Mouse (Mus musculus) small intestine, adult 2 months (tissue): ENCODE measurements at regions not wholly inside any gene's neighbourhood (a gene's known extent, or its start where the extent isn't known, plus 50 kb on each side); places are given as distances from the start of the nearest gene placed in this dataset.

Source experiments
- CTCF ChIP-seq: fragments of 200-500 bp; IDR thresholded peaks from 2 replicates; pipeline ENCODE4 v1.5.1; 2012; ENCODE audit warnings: low read depth, mild to moderate bottlenecking, control low read depth, inconsistent platforms, low read length, moderate library complexity, mixed read lengths; ENCODE audit not compliant: insufficient replicate concordance, insufficient read length; ENCODE audit errors: extremely low read depth
- POLR2A ChIP-seq: fragments of 200-500 bp; IDR thresholded peaks from 2 replicates; pipeline ENCODE4 v1.6.1; 2012; ENCODE audit warnings: low read depth, mild to moderate bottlenecking, control low read depth, inconsistent platforms, low read length, moderate library complexity

DNA sequence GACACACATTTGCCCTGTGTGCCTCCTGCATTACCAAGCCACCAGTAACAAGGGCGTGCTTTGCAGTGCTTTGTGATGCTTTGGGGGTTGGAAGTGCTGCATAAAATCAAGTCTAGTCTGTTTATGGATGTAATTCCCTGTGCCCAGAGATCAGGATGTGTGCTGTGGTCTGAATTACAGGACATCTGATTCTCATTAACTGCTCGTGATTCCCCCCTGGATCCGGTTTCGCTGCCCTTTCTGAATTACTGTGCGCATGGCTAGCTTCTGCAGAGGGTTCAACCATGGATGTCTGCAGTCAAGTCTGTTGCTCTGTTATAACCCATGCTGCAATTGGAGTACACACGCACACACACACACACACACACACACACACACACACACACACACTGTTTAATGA, 52.5 kb upstream of the Magi1 start:
- TF ChIP-seq CTCF (no peak), POLR2A (no peak)
